Mouse (Mus musculus): ENCODE measurements around the gene N4bp2l1. TPM values are rescaled to one million over a fixed set of nuclear protein-coding genes. Genes with fewer than 3 reads are reported as not detected.
A peak's percentile ranks its signal among the peaks of the same experiment; 100 is the strongest.

The N4bp2l1 gene
- polyA plus RNA-seq, 1 experiment from 2014 or later = 8.6 TPM

DNA sequence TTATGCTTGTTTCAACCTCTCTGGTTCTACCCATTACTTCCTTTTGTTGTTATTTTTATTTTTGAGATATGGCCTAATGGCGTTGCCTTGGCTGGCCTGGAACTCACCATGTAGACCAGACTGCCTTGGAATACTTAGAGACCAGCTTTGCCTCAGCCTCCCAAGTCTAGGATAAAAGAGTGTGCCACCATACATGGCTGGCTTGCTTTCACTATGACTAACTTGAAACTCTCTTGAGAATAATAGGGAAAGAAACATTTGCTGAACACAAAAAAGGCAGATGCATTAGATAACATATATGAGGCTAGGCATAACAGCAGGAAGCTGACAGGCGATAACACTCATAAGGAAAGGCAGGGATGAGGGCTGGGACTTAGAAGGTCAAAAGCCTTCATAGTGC, 17.1 kb upstream of the N4bp2l1 start:
- Histone ChIP-seq H3K4me2 (ENCODE audit: low read length) (no peak overlapping the region), H3K27ac (no peak overlapping the region), H3K4me3 (replicated peaks; ENCODE audit: low read depth, low read length) (no peak overlapping the region), H3K4me1 (replicated peaks; ENCODE audit: insufficient read depth, low read length) (0 out of 2 replicates have a peak, but pooled peaks cover 6% of the 10 kb centered on the region), H3K36me3 (ENCODE audit: insufficient read depth, low read length) (no peaks in the 10 kb centered on the region), H3K9ac (ENCODE audit: low read depth, low read length) (no peak overlapping the region), H3K9me3 (replicated peaks; ENCODE audit: low read length) (no peaks in the 10 kb centered on the region), H3K27me3 (ENCODE audit: insufficient read depth, low read length) (no peaks in the 10 kb centered on the region)
- TF ChIP-seq CTCF (IDR thresholded peaks at IDR 0.05; ENCODE audit: low read depth) = no peak
- 82% methylated on average over 2 of the region's 2 CpGs for WGBS
- no peak for ATAC-seq (replicated peaks; ENCODE audit: low FRiP score, low read depth)
- DNase-seq (ENCODE audit: low spot score) = no peak

GRCm38 (mm10) chr5:150611697-150612096, 14.7 kb upstream of the N4bp2l1 start:
- DNase-seq (ENCODE audit: low spot score) (peak; percentile 40), ATAC-seq (replicated peaks; ENCODE audit: low FRiP score, low read depth) (peak; percentile 33; the same call in 1 of the 2 replicates)
- WGBS = 40% methylated on average over 12 of the region's 12 CpGs

DNA sequence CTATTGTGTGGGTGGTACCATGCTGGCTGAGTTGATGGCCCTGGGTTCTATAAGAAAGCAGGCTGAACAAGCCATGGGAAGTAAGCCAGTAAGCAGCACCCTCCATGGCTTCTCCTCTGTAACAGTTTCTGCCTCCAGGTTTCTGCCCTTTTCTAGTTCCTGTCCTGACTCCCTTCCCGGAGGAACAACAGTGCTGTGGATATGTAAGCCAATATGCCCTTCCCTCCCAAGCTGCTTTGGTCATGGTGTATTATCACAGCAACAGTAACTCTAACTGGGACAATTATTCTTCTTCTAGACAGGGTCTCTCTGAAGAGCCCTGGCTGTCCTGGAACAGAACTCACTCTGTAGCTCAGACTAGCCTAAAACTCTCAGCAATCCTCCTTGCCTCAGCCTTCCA, 14.1 kb upstream of the N4bp2l1 start:
- WGBS = 35% methylated on average over 1 of the region's 1 CpGs
- H3K4me3 ChIP-seq (replicated peaks; ENCODE audit: low read depth, low read length) = no peak overlapping the region
- H3K27ac ChIP-seq = no peak overlapping the region
- no peak for TF ChIP-seq CTCF (IDR thresholded peaks at IDR 0.05; ENCODE audit: low read depth)
- no peaks in the 10 kb centered on the region for H3K36me3 ChIP-seq (ENCODE audit: insufficient read depth, low read length)
- DNase-seq (ENCODE audit: low spot score) (peak; percentile 16), ATAC-seq (replicated peaks; ENCODE audit: low FRiP score, low read depth) (no peak)
- H3K4me2 ChIP-seq (ENCODE audit: low read length) = no peak overlapping the region
- no peaks in the 10 kb centered on the region for H3K4me1 ChIP-seq (replicated peaks; ENCODE audit: insufficient read depth, low read length)
- no peaks in the 10 kb centered on the region for H3K9me3 ChIP-seq (replicated peaks; ENCODE audit: low read length)
- no peak overlapping the region for H3K9ac ChIP-seq (ENCODE audit: low read depth, low read length)
- no peaks in the 10 kb centered on the region for H3K27me3 ChIP-seq (ENCODE audit: insufficient read depth, low read length)

More at GRCm38 (mm10) chr5:150611697-150612096, 14.7 kb upstream of the N4bp2l1 start:
- Histone ChIP-seq H3K4me3 (replicated peaks; ENCODE audit: low read depth, low read length) (no peak overlapping the region), H3K4me2 (ENCODE audit: low read length) (no peak overlapping the region), H3K4me1 (replicated peaks; ENCODE audit: insufficient read depth, low read length) (no peaks in the 10 kb centered on the region), H3K36me3 (ENCODE audit: insufficient read depth, low read length) (no peaks in the 10 kb centered on the region), H3K9me3 (replicated peaks; ENCODE audit: low read length) (no peaks in the 10 kb centered on the region), H3K9ac (ENCODE audit: low read depth, low read length) (no peak overlapping the region), H3K27me3 (ENCODE audit: insufficient read depth, low read length) (no peaks in the 10 kb centered on the region), H3K27ac (no peak overlapping the region)
- no peak for TF ChIP-seq CTCF (IDR thresholded peaks at IDR 0.05; ENCODE audit: low read depth)

GRCm38 (mm10) chr5:150607631-150608030, 10.6 kb upstream of the N4bp2l1 start:
- ATAC-seq (replicated peaks; ENCODE audit: low FRiP score, low read depth) (no peak), DNase-seq (ENCODE audit: low spot score) (no peak)
- Histone ChIP-seq H3K27ac (no peak overlapping the region), H3K9ac (ENCODE audit: low read depth, low read length) (no peak overlapping the region), H3K36me3 (ENCODE audit: insufficient read depth, low read length) (no peaks in the 10 kb centered on the region), H3K4me2 (ENCODE audit: low read length) (no peak overlapping the region), H3K4me3 (replicated peaks; ENCODE audit: low read depth, low read length) (no peak overlapping the region), H3K4me1 (replicated peaks; ENCODE audit: insufficient read depth, low read length) (no peaks in the 10 kb centered on the region), H3K27me3 (ENCODE audit: insufficient read depth, low read length) (no peaks in the 10 kb centered on the region), H3K9me3 (replicated peaks; ENCODE audit: low read length) (no peaks in the 10 kb centered on the region)
- 89% methylated on average over 8 of the region's 8 CpGs for WGBS
- TF ChIP-seq CTCF (IDR thresholded peaks at IDR 0.05; ENCODE audit: low read depth) = no peak

- Histone ChIP-seq H3K27me3 (ENCODE audit: insufficient read depth, low read length) (no peaks in the 10 kb centered on the region), H3K4me3 (replicated peaks; ENCODE audit: low read depth, low read length) (no peak overlapping the region), H3K27ac (no peak overlapping the region), H3K9me3 (replicated peaks; ENCODE audit: low read length) (no peaks in the 10 kb centered on the region), H3K4me1 (replicated peaks; ENCODE audit: insufficient read depth, low read length) (no peaks in the 10 kb centered on the region), H3K9ac (ENCODE audit: low read depth, low read length) (no peak overlapping the region), H3K36me3 (ENCODE audit: insufficient read depth, low read length) (no peaks in the 10 kb centered on the region), H3K4me2 (ENCODE audit: low read length) (no peak overlapping the region)
- ATAC-seq (replicated peaks; ENCODE audit: low FRiP score, low read depth) = no peak
- no peak for TF ChIP-seq CTCF (IDR thresholded peaks at IDR 0.05; ENCODE audit: low read depth)
- no peak for DNase-seq (ENCODE audit: low spot score)
- WGBS = 96% methylated on average over 6 of the region's 6 CpGs
Observed at GRCm38 (mm10) chr5:150606131-150606530, 9.1 kb upstream of the N4bp2l1 start.

DNA sequence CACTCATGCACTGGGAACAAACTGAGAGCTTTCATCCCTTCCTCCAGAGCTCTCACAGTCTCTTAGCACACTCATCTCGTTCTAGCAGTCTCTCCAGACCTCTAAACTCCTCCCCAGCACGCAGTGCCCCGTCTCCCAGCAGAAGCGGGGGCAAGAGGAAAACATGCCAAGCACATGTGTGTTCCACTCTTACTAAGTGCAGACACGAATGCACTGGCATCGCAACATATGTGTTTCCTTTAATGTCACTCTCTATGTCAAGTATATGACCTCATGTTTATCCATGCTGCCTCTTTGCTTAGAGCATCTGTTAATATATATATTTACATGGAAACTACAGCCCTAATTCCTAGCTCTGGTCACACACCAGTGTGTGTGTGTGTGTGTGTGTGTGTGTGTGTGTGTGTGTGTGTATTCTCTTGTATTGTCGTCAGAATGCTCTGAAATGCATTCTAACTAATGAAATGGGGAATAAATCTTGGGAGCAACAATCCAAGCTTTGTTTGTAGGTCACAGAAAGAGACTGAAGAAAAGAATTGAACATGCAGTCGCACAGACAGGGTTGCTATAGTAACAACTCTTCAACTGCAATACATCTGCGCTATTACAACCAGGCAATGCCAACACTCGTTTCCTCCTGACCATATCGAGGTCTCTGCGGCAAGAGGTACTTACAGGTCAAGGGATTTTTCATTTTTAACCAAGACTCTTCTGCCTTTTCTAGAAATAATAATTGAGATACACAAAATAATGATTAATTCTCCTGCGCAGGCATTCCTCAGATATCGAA, 4.6 kb upstream of the N4bp2l1 start:
- Histone ChIP-seq H3K27me3 (ENCODE audit: insufficient read depth, low read length) (no peaks in the 10 kb centered on the region), H3K4me3 (replicated peaks; ENCODE audit: low read depth, low read length) (no peak overlapping the region), H3K27ac (no peak overlapping the region), H3K4me1 (replicated peaks; ENCODE audit: insufficient read depth, low read length) (0 out of 2 replicates have a peak, but pooled peaks cover 2% of the 10 kb centered on the region), H3K36me3 (ENCODE audit: insufficient read depth, low read length) (no peaks in the 10 kb centered on the region), H3K4me2 (ENCODE audit: low read length) (no peak overlapping the region), H3K9me3 (replicated peaks; ENCODE audit: low read length) (no peaks in the 10 kb centered on the region), H3K9ac (ENCODE audit: low read depth, low read length) (no peak overlapping the region)
- no peak for TF ChIP-seq CTCF (IDR thresholded peaks at IDR 0.05; ENCODE audit: low read depth)
- 82% methylated on average over 14 of the region's 14 CpGs for WGBS
- no peak for DNase-seq (ENCODE audit: low spot score)
- ATAC-seq (replicated peaks; ENCODE audit: low FRiP score, low read depth) = no peak

Measured in kidney, postnatal 0 days (tissue).